8 mouse cellular contexts compared by ENCODE assay signal in the genomic region with DNA sequence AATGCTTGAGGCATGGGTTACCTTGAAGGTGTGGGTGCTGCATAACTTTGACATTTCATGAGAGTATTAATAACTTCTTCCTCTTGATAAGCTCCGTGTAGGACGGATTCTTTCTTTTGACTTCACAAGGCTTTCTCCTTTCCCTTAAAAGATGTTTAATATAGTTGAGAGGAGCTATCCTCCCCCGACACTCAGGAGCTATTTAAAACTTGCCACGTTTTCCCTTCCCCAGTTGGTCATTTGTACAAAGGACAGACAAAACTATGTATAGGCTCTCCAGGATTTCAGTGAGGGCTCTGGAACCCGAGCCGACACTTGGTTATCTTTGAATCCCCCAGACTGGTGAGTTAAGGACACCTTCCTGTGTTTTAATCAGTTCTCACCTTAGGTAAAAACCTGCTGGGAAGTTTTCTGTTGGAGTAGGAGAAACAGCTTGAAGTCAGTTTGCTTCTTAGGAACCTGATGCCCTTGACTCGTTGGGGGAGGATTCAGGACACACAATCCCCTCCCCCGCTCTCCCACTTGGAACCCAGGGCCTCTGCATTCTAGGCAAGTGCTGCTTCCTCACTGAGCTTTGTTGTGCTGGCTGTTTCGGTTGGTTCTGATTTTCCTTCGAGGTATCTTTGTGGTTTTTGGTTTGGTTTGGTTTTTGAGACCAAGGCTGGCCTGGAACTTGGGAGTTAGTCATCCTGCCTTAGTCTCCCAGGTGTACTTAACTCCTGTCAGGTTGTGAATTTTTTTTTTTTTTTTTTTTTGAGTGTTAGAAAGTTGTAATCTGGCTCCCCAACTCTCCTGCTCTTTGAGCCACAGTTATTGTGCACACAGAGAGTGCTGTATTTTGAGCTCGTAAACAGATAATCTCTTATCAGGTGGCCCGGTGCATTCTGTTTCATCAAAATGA. TPM values are rescaled to one million over a fixed set of nuclear protein-coding genes. Genes with fewer than 3 reads are reported as not detected.
DNase-seq lines count a peak whose midpoint lies in the region; ATAC-seq and TF ChIP-seq lines count a peak whose summit lies in the region.

No protein-coding gene starts in this region.

- peak; percentile 34 for DNase-seq in gastrocnemius, adult 2 months
- no peak for DNase-seq in gastrocnemius, adult 8-10 months (ENCODE audit: low spot score in 2 of 2)
- DNase-seq in embryonic facial prominence, embryonic 11.5 days (ENCODE audit: low spot score) = peak; percentile 60
- peak; percentile 15 for DNase-seq in naive thymus-derived CD4-positive, alpha-beta T cell, adult 2 months (ENCODE audit: low read depth)
- DNase-seq in urinary bladder, adult 2 months (ENCODE audit: low spot score) = no peak
- DNase-seq in lung, adult 2 months = no peak

- TF ChIP-seq POLR2A in lung, adult 2 months (IDR thresholded peaks at IDR 0.05; ENCODE audit: borderline replicate concordance, extremely low read depth, low read depth, low read length) = no peak

- intact Hi-C loops in gastrocnemius, adult 2 months (cut with DNase I) = loop anchor here (10.0 kb wide), 1 partner anchor 493 kb away; the partner anchor contains the start of genes Gm5617 and Rbm7

- peak overlapping the region; percentile 98 for H3K27ac ChIP-seq in gastrocnemius, adult 2 months
- H3K27ac ChIP-seq in embryonic facial prominence, embryonic 11.5 days (replicated peaks; ENCODE audit: low read depth, low read length) = no peak overlapping the region
- H3K27ac ChIP-seq in hindbrain, embryonic 16.5 days (ENCODE audit: low read depth, low read length) = no peak overlapping the region

- peak overlapping the region; percentile 98 for H3K4me3 ChIP-seq in gastrocnemius, adult 2 months
- peak overlapping the region; percentile 94 for H3K4me3 ChIP-seq in E14TG2a.4 (replicated peaks; ENCODE audit: low read length)
- H3K4me3 ChIP-seq in embryonic facial prominence, embryonic 11.5 days (ENCODE audit: low read depth, low read length) = peak overlapping the region; percentile 16; the same call in 1 of the 2 replicates
- H3K4me3 ChIP-seq in hindbrain, embryonic 16.5 days (ENCODE audit: low read length) = peak overlapping the region; percentile 16; the same call in 1 of the 2 replicates
- no peak overlapping the region for H3K4me3 ChIP-seq in lung, adult 2 months (replicated peaks; ENCODE audit: extremely low read depth, low read depth, low read length)

- H3K9ac ChIP-seq in embryonic facial prominence, embryonic 11.5 days (replicated peaks; ENCODE audit: low read length) = no peak overlapping the region; the same call in 1 of the 2 replicates
- no peak overlapping the region; the same call in 1 of the 2 replicates for H3K9ac ChIP-seq in hindbrain, embryonic 16.5 days (ENCODE audit: low read depth, low read length)

- TF ChIP-seq CTCF in gastrocnemius, adult 2 months (IDR thresholded peaks at IDR 0.05) = no peak
- no peak for TF ChIP-seq CTCF in E14TG2a.4 (conservative IDR thresholded peaks at IDR 0.05; ENCODE audit: low read length)
- no peak for TF ChIP-seq CTCF in lung, adult 2 months (IDR thresholded peaks at IDR 0.05; ENCODE audit: insufficient read depth, low read length)

- peaks cover 44% of the 10 kb centered on the region for H3K36me3 ChIP-seq in E14TG2a.4 (ENCODE audit: insufficient read depth, low read length)
- H3K36me3 ChIP-seq in embryonic facial prominence, embryonic 11.5 days (replicated peaks; ENCODE audit: control insufficient read depth, insufficient read depth, low read depth, low read length) = no peaks in the 10 kb centered on the region
- H3K36me3 ChIP-seq in hindbrain, embryonic 16.5 days (ENCODE audit: control insufficient read depth, insufficient read depth, low read length) = no peaks in the 10 kb centered on the region

- H3K9me3 ChIP-seq in E14TG2a.4 (ENCODE audit: low read length) = peaks cover 7% of the 10 kb centered on the region; the same call in 1 of the 2 replicates
- H3K9me3 ChIP-seq in embryonic facial prominence, embryonic 11.5 days (replicated peaks; ENCODE audit: control insufficient read depth, low read length) = no peaks in the 10 kb centered on the region
- no peaks in the 10 kb centered on the region for H3K9me3 ChIP-seq in hindbrain, embryonic 16.5 days (ENCODE audit: control insufficient read depth, low read length)

- no peaks in the 10 kb centered on the region for H3K27me3 ChIP-seq in E14TG2a.4 (ENCODE audit: insufficient read depth, low read length)
- H3K27me3 ChIP-seq in embryonic facial prominence, embryonic 11.5 days (ENCODE audit: control insufficient read depth, insufficient read depth, low read length) = no peaks in the 10 kb centered on the region
- no peaks in the 10 kb centered on the region for H3K27me3 ChIP-seq in hindbrain, embryonic 16.5 days (replicated peaks; ENCODE audit: control insufficient read depth, insufficient read depth, low read length)

- 24% methylated on average over 12 of the region's 12 CpGs for WGBS in embryonic facial prominence, embryonic 11.5 days
- 26% methylated on average over 12 of the region's 12 CpGs for WGBS in hindbrain, embryonic 16.5 days
- WGBS in lung, adult 2 months = 51% methylated on average over 12 of the region's 12 CpGs

- peaks cover 67% of the 10 kb centered on the region for H3K4me1 ChIP-seq in E14TG2a.4 (replicated peaks; ENCODE audit: low read depth, low read length)
- no peaks in the 10 kb centered on the region; the same call in 1 of the 2 replicates for H3K4me1 ChIP-seq in embryonic facial prominence, embryonic 11.5 days (ENCODE audit: control insufficient read depth, insufficient read depth, low read length)
- H3K4me1 ChIP-seq in hindbrain, embryonic 16.5 days (ENCODE audit: control insufficient read depth, insufficient read depth, low read depth, low read length) = peaks cover 11% of the 10 kb centered on the region
- 0 out of 2 replicates have a peak, but pooled peaks cover 4% of the 10 kb centered on the region for H3K4me1 ChIP-seq in lung, adult 2 months (ENCODE audit: control insufficient read depth, insufficient read depth, low read length)

- H3K4me2 ChIP-seq in embryonic facial prominence, embryonic 11.5 days (ENCODE audit: low read depth, low read length) = peak overlapping the region; percentile 23
- peak overlapping the region; percentile 83 for H3K4me2 ChIP-seq in hindbrain, embryonic 16.5 days (ENCODE audit: low read length)

- no peak for ATAC-seq in embryonic facial prominence, embryonic 11.5 days (replicated peaks; ENCODE audit: insufficient number of reproducible peaks, low FRiP score, low TSS enrichment, low read depth)
- no peak for ATAC-seq in hindbrain, embryonic 16.5 days

RNA-seq across cellular contexts. Expression of gene Usp28, which starts 2.3 kb away (rescaled TPM):
- 10 to 100 TPM; 56.6 to 67.2 TPM for total RNA-seq in gastrocnemius, adult 2 months (2021)
- total RNA-seq in gastrocnemius, adult 8-10 months (2022) = 10 to 100 TPM; 55.1 to 68.8 (median 65.2) TPM
- polyA plus RNA-seq in embryonic facial prominence, embryonic 11.5 days (2014; fragmentation: Nextera tagmentation; extraction: Ambion mirVana) = 38.8 and 41.3 TPM in 2 replicates
- 33.0 and 34.1 TPM in 2 replicates for polyA plus RNA-seq in hindbrain, embryonic 16.5 days (2015; fragmentation: Nextera tagmentation; extraction: Ambion mirVana)
- 14.7 and 17.9 TPM in 2 replicates for polyA plus RNA-seq in urinary bladder, adult 2 months (2012; rRNA removed)
- polyA plus RNA-seq in lung, adult 2 months (2012; rRNA removed) = 11.5 and 12.9 TPM in 2 replicates

RNA-seq across cellular contexts. Expression of gene Htr3b, which starts 22.7 kb away (rescaled TPM):
- not detected for total RNA-seq in gastrocnemius, adult 2 months (2021)
- total RNA-seq in gastrocnemius, adult 8-10 months (2022) = not detected
- polyA plus RNA-seq in embryonic facial prominence, embryonic 11.5 days (2014; fragmentation: Nextera tagmentation; extraction: Ambion mirVana) = 0.50 and 1.1 TPM in 2 replicates
- 0.40 and 0.60 TPM in 2 replicates for polyA plus RNA-seq in hindbrain, embryonic 16.5 days (2015; fragmentation: Nextera tagmentation; extraction: Ambion mirVana)
- 0.17 and 0.21 TPM in 2 replicates for polyA plus RNA-seq in urinary bladder, adult 2 months (2012; rRNA removed)
- polyA plus RNA-seq in lung, adult 2 months (2012; rRNA removed) = not detected in 2 replicates

Comparison
In these comparisons a context has a peak if more than half of its experiments do, and no peak if none do; other contexts are left out.
1. DNase-seq: peak in gastrocnemius, adult 2 months (single experiment), embryonic facial prominence, embryonic 11.5 days (single experiment) and naive thymus-derived CD4-positive, alpha-beta T cell, adult 2 months (single experiment); none in gastrocnemius, adult 8-10 months (0 of 2), urinary bladder, adult 2 months (single experiment) and lung, adult 2 months (single experiment).